Mouse (Mus musculus) spleen, adult 2 months (tissue): ENCODE results near the gene Gins3.

ENCODE experiments used
- CTCF ChIP-seq: fragments of 200-500 bp; IDR thresholded peaks from 2 replicates; pipeline ENCODE4 v1.5.1; 2011; ENCODE audit warnings: mild to moderate bottlenecking, inconsistent platforms; ENCODE audit not compliant: insufficient read depth, insufficient read length, insufficient replicate concordance; ENCODE audit errors: extremely low read depth
- POLR2A ChIP-seq: fragments of 200-500 bp; IDR thresholded peaks from 2 replicates; pipeline ENCODE4 v1.6.1; 2011; ENCODE audit warnings: low read depth, low read length, inconsistent platforms

DNA sequence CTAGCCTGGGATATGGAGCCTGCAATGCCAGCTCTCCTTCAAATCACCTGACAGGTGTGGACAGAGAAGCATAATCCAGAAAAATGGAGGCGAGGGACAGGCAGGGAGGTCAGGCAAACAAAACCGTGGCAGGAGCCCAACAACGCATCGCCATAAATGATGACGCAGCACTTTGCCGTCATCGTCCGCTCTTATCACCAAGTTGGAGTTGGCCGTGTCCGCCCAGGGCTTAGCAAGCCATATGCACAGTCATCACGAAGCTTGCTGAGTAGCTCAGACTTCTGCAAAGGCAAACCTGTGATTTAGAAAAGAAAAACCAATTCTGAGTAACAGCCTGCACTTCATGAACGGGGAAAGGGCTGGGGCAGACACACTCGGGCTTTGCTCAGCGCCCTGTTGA is 22.5 kb upstream of the Gins3 start:
- no peak for TF ChIP-seq CTCF
- no peak for TF ChIP-seq POLR2A
